Mouse (Mus musculus): ENCODE data around the gene Huwe1. TPM values are rescaled to one million over a fixed set of nuclear protein-coding genes. Genes with fewer than 3 reads are reported as not detected.

Gene Huwe1
- 84.1 and 93.6 TPM in 2 replicates for polyA plus RNA-seq (2012; rRNA removed)

GRCm38 (mm10) chrX:151800701-151801511 is at the start of gene Huwe1:
Huwe1 (plus strand) TSS chrX:151800807.

Other genes with a start within 250 kb of the Huwe1 start
- gene Hsd17b10, start 201.0 kb downstream of the Huwe1 start, polyA plus RNA-seq (2012; rRNA removed) = 77.7 and 95.0 TPM in 2 replicates
- gene Ribc1, start 215.5 kb downstream of the Huwe1 start, polyA plus RNA-seq (2012; rRNA removed) = 0.69 and 1.4 TPM in 2 replicates
- 21.1 and 21.3 TPM in 2 replicates for gene Smc1a, start 215.6 kb downstream of the Huwe1 start, polyA plus RNA-seq (2012; rRNA removed)